Mouse (Mus musculus) heart, adult 2 months (tissue): ENCODE measurements around the gene Ssh1.

Experiments used
- CTCF ChIP-seq: fragments of 200-600 bp; IDR thresholded peaks from 2 replicates; pipeline ENCODE4 v1.8.1; 2022; ENCODE audit warnings: antibody characterized with exemption, mild to moderate bottlenecking, moderate library complexity
- POLR2A ChIP-seq: fragments of 200-500 bp; IDR thresholded peaks from 2 replicates; pipeline ENCODE4 v1.6.1; 2011; ENCODE audit warnings: mild to moderate bottlenecking, low read depth, low read length, control low read depth; ENCODE audit not compliant: insufficient read depth

GRCm38 (mm10) chr5:113937650-113938049, 56.0 kb downstream of the Ssh1 start:
- TF ChIP-seq CTCF = no peak
- TF ChIP-seq POLR2A = no peak
